Mouse (Mus musculus) forebrain, embryonic 10.5 days (tissue): ENCODE measurements around the gene Serpinb6d. TPM values are rescaled to one million over a fixed set of nuclear protein-coding genes. Genes with fewer than 3 reads are reported as not detected.

Experiments
- DNase-seq: peaks from one replicate; pipeline ENCODE4 v3.0.0-alpha.2; 2017; ENCODE audit warnings: low spot score; ENCODE audit errors: extremely low spot score
- H3K27ac ChIP-seq: fragments of 300-500 bp; sonication (generic); 2 replicates; pipeline ENCODE4 v1.5.1; 2016; ENCODE audit warnings: mild to moderate bottlenecking
- H3K27me3 ChIP-seq: fragments of 300-500 bp; sonication (generic); 2 replicates; pipeline ENCODE4 v1.6.1; 2016; ENCODE audit warnings: mild to moderate bottlenecking; ENCODE audit not compliant: poor library complexity, severe bottlenecking
- H3K36me3 ChIP-seq: fragments of 300-500 bp; sonication (generic); replicated peaks from 2 replicates; pipeline ENCODE4 v1.6.1; 2016; ENCODE audit warnings: mild to moderate bottlenecking, moderate library complexity
- H3K4me1 ChIP-seq: fragments of 300-500 bp; sonication (generic); 2 replicates; pipeline ENCODE4 v1.6.1; 2016
- H3K4me3 ChIP-seq: fragments of 300-500 bp; sonication (generic); 2 replicates; pipeline ENCODE4 v1.5.1; 2016; ENCODE audit warnings: mild to moderate bottlenecking, moderate library complexity
- H3K9me3 ChIP-seq: fragments of 300-500 bp; sonication (generic); 2 replicates; pipeline ENCODE4 v1.6.1; 2016; ENCODE audit warnings: mild to moderate bottlenecking, moderate library complexity
- WGBS: fragments of 180-500 bp; shearing (Covaris S2); methylation state at CpG from one replicate; pipeline ENCODE4 v1.1.7; 2016; 5-methylcytosine and 5-hydroxymethylcytosine counted together
- polyA plus RNA-seq: library from polyadenylated mRNA; unstranded; fragments of >200 nt; fragmentation: Nextera tagmentation; extraction: Ambion mirVana; gene quantifications from 2 replicates; pipeline ENCODE4 v1.2.1, GENCODE M21; 2016

Gene Serpinb6d
- not detected in 2 replicates for polyA plus RNA-seq

GRCm38 (mm10) chr13:33661105-33661504, at the start of gene Serpinb6d:
TSS of gene Serpinb6d (plus strand) at chr13:33661405.
- Histone ChIP-seq H3K36me3 (no peaks in the 10 kb centered on the region), H3K27me3 (no peaks in the 10 kb centered on the region), H3K4me3 (no peak within 1 kb of the TSS), H3K9me3 (peaks cover 78% of the 10 kb centered on the region), H3K4me1 (no peaks in the 10 kb centered on the region), H3K27ac (no peak within 1 kb of the TSS)
- DNase-seq: no peak
- 55% methylated on average over 1 of the region's 1 CpGs for WGBS

- Histone ChIP-seq H3K36me3 (no peaks in the 10 kb centered on the region), H3K4me1 (no peaks in the 10 kb centered on the region), H3K4me3 (no peak overlapping the region), H3K27me3 (no peaks in the 10 kb centered on the region), H3K27ac (no peak overlapping the region), H3K9me3 (peaks cover 64% of the 10 kb centered on the region)
- WGBS: 93% methylated on average over 2 of the region's 2 CpGs
- DNase-seq: no peak
These were observed 38.3 kb upstream of the Serpinb6d start for GRCm38 (mm10) chr13:33622921-33623320.

DNA sequence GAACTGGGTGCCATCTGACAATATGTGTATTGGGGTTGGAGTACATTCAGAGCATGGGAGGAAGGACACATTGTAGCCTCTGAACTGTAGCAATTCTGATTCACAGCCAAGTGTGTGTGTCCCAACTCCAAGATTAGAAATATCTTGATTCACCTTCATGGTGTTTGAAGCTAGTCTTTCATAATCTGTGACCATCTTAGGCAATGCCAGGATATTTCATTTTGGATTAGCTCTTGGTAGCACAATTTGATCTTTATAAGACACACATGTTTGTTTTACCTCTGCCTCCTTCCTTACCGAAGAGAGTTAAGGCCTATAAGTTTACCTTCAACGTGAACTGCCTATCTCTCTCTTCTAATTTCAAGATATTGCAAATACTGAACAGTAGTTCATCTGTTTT, 18.7 kb upstream of the Serpinb6d start:
- Histone ChIP-seq H3K9me3 (peaks cover 54% of the 10 kb centered on the region), H3K27me3 (no peaks in the 10 kb centered on the region), H3K36me3 (no peaks in the 10 kb centered on the region), H3K27ac (no peak overlapping the region), H3K4me1 (no peaks in the 10 kb centered on the region), H3K4me3 (no peak overlapping the region)
- no peak for DNase-seq
- WGBS: 85% methylated on average over 2 of the region's 2 CpGs

DNA sequence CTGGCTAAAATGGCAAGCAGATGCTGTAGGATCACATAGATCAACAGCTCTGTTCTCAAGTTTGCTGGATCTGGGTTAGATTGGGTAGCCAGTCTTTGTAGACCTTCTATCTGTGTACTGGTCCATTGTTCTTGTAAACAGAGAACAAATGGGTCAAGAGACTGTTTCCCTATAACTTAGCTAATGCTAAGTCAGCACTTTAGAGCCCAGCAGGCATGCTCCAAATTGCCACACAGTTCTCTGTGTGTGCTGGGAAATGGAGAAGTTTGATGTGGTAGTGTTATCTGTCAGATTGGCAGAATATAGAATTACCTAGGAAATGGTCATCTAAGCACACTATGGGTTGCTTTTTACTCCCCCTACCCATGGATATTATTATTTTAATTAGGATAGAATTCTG, 1.3 kb downstream of the Serpinb6d start:
- Histone ChIP-seq H3K27ac (no peak overlapping the region), H3K4me1 (no peaks in the 10 kb centered on the region), H3K36me3 (no peaks in the 10 kb centered on the region), H3K27me3 (no peaks in the 10 kb centered on the region), H3K9me3 (peaks cover 73% of the 10 kb centered on the region), H3K4me3 (no peak overlapping the region)
- DNase-seq: no peak

DNA sequence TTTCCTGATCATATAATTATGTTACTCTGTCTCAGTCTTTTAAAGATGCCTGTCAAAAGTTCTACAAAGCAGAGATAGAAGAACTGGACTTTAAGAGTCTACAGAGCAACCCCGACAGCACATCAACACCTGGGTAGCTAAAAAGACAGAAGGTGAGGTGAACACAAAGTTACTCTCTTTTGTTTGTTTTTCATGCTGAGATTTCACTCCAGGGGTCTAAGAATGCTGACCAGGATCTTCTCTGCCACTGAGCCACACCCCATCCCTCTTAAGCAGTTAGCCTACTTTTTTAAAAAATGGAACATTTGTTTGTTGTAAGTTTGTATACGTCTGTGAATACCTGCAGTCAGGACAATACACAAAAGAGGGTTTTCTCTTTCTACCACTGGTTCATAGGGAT, 59.1 kb downstream of the Serpinb6d start:
- Histone ChIP-seq H3K9me3 (peaks cover 51% of the 10 kb centered on the region), H3K4me1 (no peaks in the 10 kb centered on the region), H3K36me3 (no peaks in the 10 kb centered on the region), H3K27ac (no peak overlapping the region), H3K27me3 (no peaks in the 10 kb centered on the region), H3K4me3 (no peak overlapping the region)
- 81% methylated on average over 2 of the region's 2 CpGs for WGBS
- DNase-seq: no peak

Other genes with a start within 250 kb of the Serpinb6d start
- gene Serpinb9g, start 176.6 kb upstream of the Serpinb6d start, polyA plus RNA-seq: not detected in 2 replicates
- gene Serpinb6e, start 182.0 kb downstream of the Serpinb6d start, polyA plus RNA-seq: not detected in 2 replicates
- gene Serpinb6c, start 244.3 kb downstream of the Serpinb6d start, polyA plus RNA-seq: not detected in 2 replicates